Mouse (Mus musculus): ENCODE measurements around the gene Tenm2. TPM values are rescaled to one million over a fixed set of nuclear protein-coding genes. Genes with fewer than 3 reads are reported as not detected.

Tenm2 gene
- polyA plus RNA-seq, 1 experiment from 2014 or later: 18.3 TPM

- no peak overlapping the region for H3K9ac ChIP-seq (replicated peaks)
- peaks cover 8% of the 10 kb centered on the region; the same call in 1 of the 2 replicates for H3K4me1 ChIP-seq
- 0 out of 2 replicates have a peak, but pooled peaks cover 4% of the 10 kb centered on the region for H3K27me3 ChIP-seq
- ATAC-seq (ENCODE audit: low FRiP score, low read depth): peak; percentile 49; the same call in 1 of the 2 replicates
- H3K4me2 ChIP-seq (replicated peaks): no peak overlapping the region
- 56% methylated on average over 10 of the region's 10 CpGs for WGBS
- H3K9me3 ChIP-seq: no peaks in the 10 kb centered on the region
- H3K4me3 ChIP-seq: no peak overlapping the region
- H3K27ac ChIP-seq (replicated peaks): no peak overlapping the region
- no peaks in the 10 kb centered on the region for H3K36me3 ChIP-seq
These were observed 1073.9 kb downstream of the Tenm2 start for GRCm38 (mm10) chr11:36161765-36162321.

- Histone ChIP-seq H3K36me3 (no peaks in the 10 kb centered on the region), H3K27ac (replicated peaks) (no peak overlapping the region), H3K4me3 (no peak overlapping the region), H3K9me3 (no peaks in the 10 kb centered on the region), H3K4me2 (replicated peaks) (no peak overlapping the region), H3K27me3 (no peaks in the 10 kb centered on the region), H3K4me1 (peaks cover 14% of the 10 kb centered on the region), H3K9ac (replicated peaks) (no peak overlapping the region)
- 28% methylated on average over 5 of the region's 5 CpGs for WGBS
- no peak for ATAC-seq (ENCODE audit: low FRiP score, low read depth)
These were observed 1082.3 kb downstream of the Tenm2 start for GRCm38 (mm10) chr11:36153450-36153849.

GRCm38 (mm10) chr11:36153011-36153410 is 1082.8 kb downstream of the Tenm2 start:
- WGBS: 16% methylated on average over 9 of the region's 9 CpGs
- H3K27ac ChIP-seq (replicated peaks): no peak overlapping the region
- no peaks in the 10 kb centered on the region for H3K27me3 ChIP-seq
- no peak overlapping the region for H3K9ac ChIP-seq (replicated peaks)
- peaks cover 14% of the 10 kb centered on the region for H3K4me1 ChIP-seq
- H3K4me2 ChIP-seq (replicated peaks): peak overlapping the region; percentile 26; the same call in 1 of the 2 replicates
- H3K4me3 ChIP-seq: no peak overlapping the region
- H3K9me3 ChIP-seq: no peaks in the 10 kb centered on the region
- ATAC-seq (ENCODE audit: low FRiP score, low read depth): no peak
- no peaks in the 10 kb centered on the region for H3K36me3 ChIP-seq

- Histone ChIP-seq H3K4me3 (no peak overlapping the region), H3K27me3 (no peaks in the 10 kb centered on the region), H3K4me2 (replicated peaks) (no peak overlapping the region), H3K9me3 (no peaks in the 10 kb centered on the region), H3K27ac (replicated peaks) (no peak overlapping the region), H3K4me1 (peaks cover 14% of the 10 kb centered on the region), H3K36me3 (no peaks in the 10 kb centered on the region), H3K9ac (replicated peaks) (no peak overlapping the region)
- ATAC-seq (ENCODE audit: low FRiP score, low read depth): peak; percentile 79
- 13% methylated on average over 6 of the region's 6 CpGs for WGBS
These were observed 1083.5 kb downstream of the Tenm2 start for GRCm38 (mm10) chr11:36152226-36152625.

GRCm38 (mm10) chr11:36149092-36149491 is 1086.7 kb downstream of the Tenm2 start:
- no peak overlapping the region for H3K4me2 ChIP-seq (replicated peaks)
- 86% methylated on average over 3 of the region's 3 CpGs for WGBS
- peaks cover 14% of the 10 kb centered on the region for H3K4me1 ChIP-seq
- no peaks in the 10 kb centered on the region for H3K27me3 ChIP-seq
- H3K9ac ChIP-seq (replicated peaks): no peak overlapping the region
- no peak for ATAC-seq (ENCODE audit: low FRiP score, low read depth)
- H3K27ac ChIP-seq (replicated peaks): no peak overlapping the region
- no peak overlapping the region for H3K4me3 ChIP-seq
- no peaks in the 10 kb centered on the region for H3K36me3 ChIP-seq
- H3K9me3 ChIP-seq: no peaks in the 10 kb centered on the region

GRCm38 (mm10) chr11:36145057-36145456 is 1090.7 kb downstream of the Tenm2 start:
- 74% methylated on average over 12 of the region's 12 CpGs for WGBS
- no peaks in the 10 kb centered on the region for H3K36me3 ChIP-seq
- no peak for ATAC-seq (ENCODE audit: low FRiP score, low read depth)
- no peaks in the 10 kb centered on the region for H3K9me3 ChIP-seq
- no peak overlapping the region for H3K4me3 ChIP-seq
- H3K9ac ChIP-seq (replicated peaks): no peak overlapping the region
- no peak overlapping the region for H3K27ac ChIP-seq (replicated peaks)
- no peak overlapping the region for H3K4me2 ChIP-seq (replicated peaks)
- no peaks in the 10 kb centered on the region for H3K27me3 ChIP-seq
- 0 out of 2 replicates have a peak, but pooled peaks cover 3% of the 10 kb centered on the region for H3K4me1 ChIP-seq

- H3K4me3 ChIP-seq: no peak overlapping the region
- WGBS: 85% methylated on average over 10 of the region's 10 CpGs
- no peak overlapping the region for H3K27ac ChIP-seq (replicated peaks)
- H3K9ac ChIP-seq (replicated peaks): no peak overlapping the region
- H3K4me1 ChIP-seq: peaks cover 23% of the 10 kb centered on the region
- H3K9me3 ChIP-seq: no peaks in the 10 kb centered on the region
- H3K4me2 ChIP-seq (replicated peaks): no peak overlapping the region
- no peak for ATAC-seq (ENCODE audit: low FRiP score, low read depth)
- H3K36me3 ChIP-seq: no peaks in the 10 kb centered on the region; the same call in 1 of the 2 replicates
- H3K27me3 ChIP-seq: no peaks in the 10 kb centered on the region
These were observed 1095.4 kb downstream of the Tenm2 start for GRCm38 (mm10) chr11:36140411-36140810.

- peaks cover 31% of the 10 kb centered on the region for H3K4me1 ChIP-seq
- H3K4me3 ChIP-seq: no peak overlapping the region
- H3K27me3 ChIP-seq: no peaks in the 10 kb centered on the region
- H3K36me3 ChIP-seq: no peaks in the 10 kb centered on the region; the same call in 1 of the 2 replicates
- H3K9ac ChIP-seq (replicated peaks): no peak overlapping the region
- no peak for ATAC-seq (ENCODE audit: low FRiP score, low read depth)
- no peak overlapping the region for H3K4me2 ChIP-seq (replicated peaks)
- no peaks in the 10 kb centered on the region for H3K9me3 ChIP-seq
- no peak overlapping the region for H3K27ac ChIP-seq (replicated peaks)
- WGBS: 60% methylated on average over 16 of the region's 16 CpGs
These were observed 1096.2 kb downstream of the Tenm2 start for GRCm38 (mm10) chr11:36139521-36139920.

GRCm38 (mm10) chr11:36137840-36138239 is 1097.9 kb downstream of the Tenm2 start:
- no peak overlapping the region for H3K27ac ChIP-seq (replicated peaks)
- H3K9ac ChIP-seq (replicated peaks): no peak overlapping the region
- no peak overlapping the region for H3K4me3 ChIP-seq
- no peaks in the 10 kb centered on the region for H3K27me3 ChIP-seq
- no peak overlapping the region for H3K4me2 ChIP-seq (replicated peaks)
- ATAC-seq (ENCODE audit: low FRiP score, low read depth): no peak
- no peaks in the 10 kb centered on the region; the same call in 1 of the 2 replicates for H3K36me3 ChIP-seq
- H3K4me1 ChIP-seq: peaks cover 32% of the 10 kb centered on the region
- 72% methylated on average over 4 of the region's 4 CpGs for WGBS
- no peaks in the 10 kb centered on the region for H3K9me3 ChIP-seq

GRCm38 (mm10) chr11:36137276-36137675 is 1098.5 kb downstream of the Tenm2 start:
- H3K9ac ChIP-seq (replicated peaks): no peak overlapping the region
- H3K4me2 ChIP-seq (replicated peaks): no peak overlapping the region
- H3K27me3 ChIP-seq: no peaks in the 10 kb centered on the region
- H3K4me1 ChIP-seq: peaks cover 32% of the 10 kb centered on the region
- no peak overlapping the region for H3K27ac ChIP-seq (replicated peaks)
- no peak for ATAC-seq (ENCODE audit: low FRiP score, low read depth)
- no peaks in the 10 kb centered on the region; the same call in 1 of the 2 replicates for H3K36me3 ChIP-seq
- no peak overlapping the region for H3K4me3 ChIP-seq
- no peaks in the 10 kb centered on the region for H3K9me3 ChIP-seq
- 91% methylated on average over 6 of the region's 6 CpGs for WGBS

- 22% methylated on average over 9 of the region's 9 CpGs for WGBS
- H3K4me1 ChIP-seq: peaks cover 27% of the 10 kb centered on the region
- ATAC-seq (ENCODE audit: low FRiP score, low read depth): no peak
- no peaks in the 10 kb centered on the region for H3K9me3 ChIP-seq
- H3K36me3 ChIP-seq: no peaks in the 10 kb centered on the region; the same call in 1 of the 2 replicates
- H3K4me2 ChIP-seq (replicated peaks): no peak overlapping the region
- no peak overlapping the region for H3K4me3 ChIP-seq
- H3K9ac ChIP-seq (replicated peaks): no peak overlapping the region
- no peak overlapping the region for H3K27ac ChIP-seq (replicated peaks)
- H3K27me3 ChIP-seq: 0 out of 2 replicates have a peak, but pooled peaks cover 3% of the 10 kb centered on the region
These were observed 1101.1 kb downstream of the Tenm2 start for GRCm38 (mm10) chr11:36134645-36135044.

- Histone ChIP-seq H3K9me3 (no peaks in the 10 kb centered on the region), H3K9ac (replicated peaks) (no peak overlapping the region), H3K36me3 (no peaks in the 10 kb centered on the region), H3K4me1 (peaks cover 27% of the 10 kb centered on the region), H3K4me3 (no peak overlapping the region), H3K4me2 (replicated peaks) (no peak overlapping the region), H3K27ac (replicated peaks) (no peak overlapping the region), H3K27me3 (no peaks in the 10 kb centered on the region)
- no peak for ATAC-seq (ENCODE audit: low FRiP score, low read depth)
- WGBS: 60% methylated on average over 2 of the region's 2 CpGs
These were observed 1112.5 kb downstream of the Tenm2 start for GRCm38 (mm10) chr11:36123275-36123674.
